Mouse (Mus musculus) c-Kit-positive CD71-negative TER-119-negative erythroid progenitor cells, embryonic 14.5 days (primary cell): ENCODE data around the gene Slit3.

ENCODE experiments used
- DNase-seq: peaks from one replicate; pipeline ENCODE4 v3.0.0-alpha.2; 2013; ENCODE audit warnings: low read depth

Slit3 gene

DNA sequence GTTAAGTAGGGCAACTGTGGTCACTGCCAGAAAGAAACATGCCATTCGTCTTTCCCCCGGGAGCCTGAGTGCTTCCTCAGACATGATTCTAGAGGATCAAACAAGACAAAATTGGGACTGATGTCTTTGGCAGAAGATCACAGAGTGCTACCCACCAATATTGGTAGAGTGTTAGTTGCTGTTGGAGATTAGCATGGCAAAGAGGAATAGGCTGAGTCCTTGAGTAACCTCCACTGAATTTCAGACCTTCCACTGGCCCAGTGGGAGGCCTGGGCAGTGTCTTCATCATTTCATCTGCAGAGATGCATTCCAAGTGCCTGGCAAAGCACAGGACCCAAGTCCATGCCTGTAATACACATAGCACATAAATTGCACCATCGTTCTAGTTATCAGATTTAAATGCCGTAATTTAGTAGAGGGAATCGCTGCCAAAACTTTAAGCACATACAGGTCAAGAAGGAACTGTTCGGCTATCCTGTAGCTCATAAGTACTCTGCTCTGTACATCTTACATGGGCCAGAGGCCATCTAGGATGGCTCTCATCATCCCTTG is 77.6 kb downstream of the Slit3 start:
- DNase-seq: no peak

- no peak for DNase-seq
These were observed 81.3 kb downstream of the Slit3 start for GRCm38 (mm10) chr11:35202332-35202731.

DNA sequence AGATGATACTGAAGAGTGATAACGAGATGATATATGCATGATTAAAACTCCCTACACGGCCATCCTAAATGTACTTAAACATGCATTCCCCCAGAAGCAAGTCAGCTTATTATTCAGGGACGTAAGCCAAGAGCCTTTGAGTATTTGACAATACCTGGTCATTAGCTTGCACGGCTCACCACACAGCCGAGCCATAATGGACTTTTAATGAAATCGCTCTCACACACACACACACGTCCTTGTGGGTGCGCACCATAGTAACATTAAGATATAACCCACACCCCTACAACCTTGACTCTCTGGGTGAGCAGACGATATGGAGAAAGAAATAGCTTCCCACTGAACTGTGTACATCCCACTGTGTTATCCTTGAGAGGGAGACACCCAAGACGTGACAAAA is 82.6 kb downstream of the Slit3 start:
- DNase-seq: no peak

GRCm38 (mm10) chr11:35204084-35204483 is 83.1 kb downstream of the Slit3 start:
- DNase-seq: no peak

- DNase-seq: no peak
These were observed 90.0 kb downstream of the Slit3 start for GRCm38 (mm10) chr11:35210728-35211682.

DNA sequence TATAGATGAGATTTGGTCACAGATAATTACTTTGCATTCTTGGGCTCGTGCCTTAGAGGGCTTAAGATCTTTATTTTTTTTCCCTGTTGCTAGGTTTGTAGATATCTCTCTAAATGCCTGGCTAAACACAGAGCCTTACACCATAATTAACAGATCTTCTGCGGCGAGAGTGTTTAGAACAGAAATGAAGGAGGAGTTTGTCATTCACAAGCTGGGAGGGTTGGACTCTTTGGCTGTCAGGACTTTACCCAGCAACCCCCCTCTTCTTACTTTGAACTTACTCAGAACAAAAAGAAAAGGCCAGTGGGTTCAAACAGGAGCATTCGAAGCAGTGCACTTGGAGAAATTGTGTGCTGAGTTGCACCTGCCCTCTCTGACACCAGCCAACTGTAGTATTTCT is 103.0 kb downstream of the Slit3 start:
- DNase-seq: no peak

DNA sequence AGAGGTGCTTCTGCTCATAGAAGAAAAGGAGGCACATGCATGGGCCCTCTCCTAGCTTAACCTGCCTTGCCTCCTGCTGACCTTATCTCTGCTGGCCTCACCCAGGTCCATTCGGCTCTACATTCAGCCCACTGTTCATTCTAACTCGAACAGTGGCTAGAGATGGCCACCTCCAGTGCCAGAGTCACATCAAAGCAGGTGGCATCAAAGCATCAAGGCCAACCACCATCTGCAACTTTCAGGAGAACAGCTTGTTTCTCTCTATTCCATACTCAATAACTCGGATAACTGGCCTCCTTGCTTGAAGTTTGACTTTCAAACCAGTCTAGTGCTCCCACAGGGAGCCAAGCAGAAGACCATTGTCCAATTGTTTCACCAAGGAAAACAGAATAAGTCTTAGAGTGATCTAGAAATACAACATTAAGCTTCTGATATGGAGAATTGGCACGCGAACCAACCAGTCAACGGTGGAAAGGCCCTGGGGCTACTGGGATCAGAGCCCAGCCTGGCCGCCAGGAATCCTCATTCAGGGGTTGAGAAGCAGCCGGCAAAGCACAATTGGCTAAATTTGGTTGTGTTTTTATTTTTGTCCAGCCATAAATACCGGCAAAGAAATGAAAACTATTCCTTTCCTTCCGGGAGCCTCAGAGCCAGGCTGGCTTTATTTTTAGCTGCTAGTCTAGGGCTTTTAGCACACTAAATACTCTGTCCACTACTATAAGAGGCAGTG is 110.5 kb downstream of the Slit3 start:
- no peak for DNase-seq

DNA sequence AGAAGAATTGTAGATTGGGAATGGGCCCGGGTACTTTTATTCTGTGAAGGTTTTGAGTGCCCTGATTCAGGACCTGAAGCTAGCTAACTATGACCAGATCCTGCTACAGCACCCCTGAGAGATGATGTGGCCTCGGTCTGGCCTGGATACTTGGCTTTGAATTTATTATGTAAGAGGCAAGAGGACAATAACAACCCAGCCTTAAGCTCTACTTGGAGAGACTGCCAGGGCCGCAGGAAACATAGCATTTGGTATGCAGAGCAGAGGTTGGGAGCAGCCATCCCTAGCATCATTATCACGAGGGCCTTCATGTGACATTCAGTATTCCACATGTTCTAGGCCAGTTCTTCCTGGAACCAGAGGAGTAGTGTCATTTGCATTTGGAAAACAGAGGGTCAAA is 111.3 kb downstream of the Slit3 start:
- no peak for DNase-seq

GRCm38 (mm10) chr11:35241379-35241778 is 120.4 kb downstream of the Slit3 start:
- no peak for DNase-seq

GRCm38 (mm10) chr11:35243597-35243996 is 122.6 kb downstream of the Slit3 start:
- no peak for DNase-seq

DNA sequence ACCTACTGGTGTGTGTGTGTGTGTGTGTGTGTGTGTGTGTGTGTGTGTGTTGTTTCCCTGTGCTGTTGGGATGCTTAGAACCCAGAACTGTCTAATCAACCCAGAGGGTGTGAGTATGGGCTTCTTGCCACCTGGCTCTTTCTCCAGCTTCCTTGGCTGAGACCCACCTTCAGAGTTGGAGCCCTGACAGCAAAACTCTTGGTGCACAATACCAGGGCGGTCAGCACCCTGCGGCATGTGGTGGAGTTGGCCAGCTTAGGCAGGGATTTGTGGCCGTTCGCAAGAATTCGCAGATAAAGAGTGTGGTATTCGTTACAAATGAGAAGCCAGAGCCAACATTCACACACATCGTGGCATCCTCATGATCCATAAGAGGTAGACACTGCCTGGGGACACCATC is 123.5 kb downstream of the Slit3 start:
- DNase-seq: no peak

- DNase-seq: no peak
These were observed 125.6 kb downstream of the Slit3 start for GRCm38 (mm10) chr11:35246623-35247022.

DNA sequence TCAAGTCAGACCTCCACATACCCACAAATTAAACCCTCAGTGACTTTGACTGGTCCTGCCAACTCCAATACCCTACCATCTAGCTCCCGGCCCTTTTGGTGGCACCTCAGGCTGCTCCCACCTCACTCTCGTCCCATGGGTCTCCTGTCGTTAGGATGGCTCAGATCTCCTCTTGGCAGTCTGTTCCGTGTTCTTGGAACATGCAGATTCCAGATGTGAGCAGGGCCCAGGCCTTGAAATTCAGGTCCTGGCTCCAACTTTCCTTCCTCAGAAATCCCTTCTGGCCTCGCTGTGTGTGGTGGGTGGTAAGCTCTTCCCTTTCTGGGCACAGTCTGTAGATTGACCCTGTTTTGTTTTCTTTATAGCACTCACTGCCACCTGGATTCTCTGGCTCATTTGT is 127.1 kb downstream of the Slit3 start:
- no peak for DNase-seq

- DNase-seq: no peak
These were observed 129.9 kb downstream of the Slit3 start for GRCm38 (mm10) chr11:35250871-35251418.

DNA sequence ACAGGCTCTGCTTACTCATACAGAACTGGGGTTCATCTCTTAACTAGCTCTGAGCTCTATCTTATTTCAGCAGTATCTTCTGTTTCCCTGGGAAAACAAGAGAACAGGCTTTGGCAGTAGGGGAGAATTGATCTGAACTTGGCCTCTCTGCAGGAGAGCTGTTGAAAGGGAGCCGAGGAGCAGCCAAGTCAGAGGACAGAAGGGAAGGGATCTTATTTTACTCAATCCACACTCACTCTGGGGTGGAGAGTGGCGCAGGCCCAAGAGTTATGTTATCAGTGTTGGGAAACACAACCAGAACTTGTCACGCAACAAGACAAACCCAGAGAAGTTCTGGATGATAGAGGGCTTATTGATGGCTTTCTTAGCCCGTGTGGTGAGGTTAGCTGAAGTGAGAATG is 130.9 kb downstream of the Slit3 start:
- DNase-seq: no peak

GRCm38 (mm10) chr11:35257351-35257750 is 136.3 kb downstream of the Slit3 start:
- no peak for DNase-seq

GRCm38 (mm10) chr11:35261562-35262087 is 140.6 kb downstream of the Slit3 start:
- no peak for DNase-seq

GRCm38 (mm10) chr11:35262289-35262941 is 141.4 kb downstream of the Slit3 start:
- no peak for DNase-seq

DNA sequence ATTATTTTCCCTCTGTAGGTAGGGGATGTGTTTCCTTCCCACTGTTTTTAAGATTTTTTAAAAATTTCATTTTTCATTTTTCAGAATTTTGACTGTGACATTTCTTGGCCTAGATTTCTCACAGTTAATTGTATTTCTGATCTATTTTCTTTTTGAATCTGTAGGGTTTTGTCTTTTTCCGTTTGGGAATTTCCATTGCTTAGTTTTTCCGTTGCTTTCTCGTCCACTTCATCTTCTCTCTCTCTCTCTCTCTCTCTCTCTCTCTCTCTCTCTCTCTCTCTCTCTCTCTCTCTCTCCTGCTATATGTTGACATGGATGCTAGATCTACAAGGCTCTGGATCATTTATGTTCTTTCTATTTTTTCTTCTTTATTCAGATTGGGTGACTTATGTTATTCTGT is 143.7 kb downstream of the Slit3 start:
- DNase-seq: no peak

DNA sequence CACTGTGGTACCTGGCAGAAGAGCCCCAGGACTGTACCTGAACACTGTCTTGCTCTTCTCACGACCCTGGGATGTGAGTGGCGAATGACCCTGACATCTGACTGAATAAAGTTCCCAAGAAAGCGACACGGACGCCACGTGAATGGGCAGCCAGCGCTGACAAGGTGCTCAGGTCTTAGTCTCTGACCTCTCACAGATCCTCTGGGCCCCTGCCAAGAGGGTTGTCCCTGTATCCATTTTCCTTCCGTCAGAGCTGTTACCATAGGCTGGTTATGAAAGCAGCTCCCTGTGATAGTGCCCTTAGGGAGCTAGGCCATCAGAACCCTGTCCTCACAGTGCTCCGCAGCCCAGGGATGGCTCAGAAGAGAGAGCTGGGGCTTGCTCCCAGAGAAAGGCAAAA is 149.4 kb downstream of the Slit3 start:
- DNase-seq: no peak

DNA sequence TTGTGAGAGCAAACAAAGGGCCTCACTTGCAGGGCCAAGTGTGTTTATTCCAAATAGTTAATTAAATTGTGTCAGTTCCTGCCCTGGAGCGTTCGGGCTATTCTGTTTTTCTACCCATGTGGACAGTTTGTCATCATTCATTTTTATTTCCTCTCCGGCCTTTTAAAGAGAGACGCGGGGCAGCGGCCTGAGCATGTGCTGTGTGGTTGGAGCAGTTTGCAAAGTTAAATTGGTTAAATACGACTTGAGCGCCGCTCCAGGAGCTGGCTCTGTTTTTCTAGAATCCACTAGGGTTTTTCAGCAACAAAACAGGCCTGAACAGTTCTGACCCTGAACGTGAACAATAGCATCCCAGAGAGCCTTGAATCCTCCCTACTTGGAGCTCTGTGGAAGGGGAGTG is 152.4 kb downstream of the Slit3 start:
- no peak for DNase-seq

- no peak for DNase-seq
These were observed 153.0 kb downstream of the Slit3 start for GRCm38 (mm10) chr11:35274036-35274435.
